Mouse (Mus musculus) ES-E14 (cell line): Measurements from ENCODE around the gene Ppp1r15a.

Source experiments
- CHD2 ChIP-seq: IDR thresholded peaks from 2 replicates; pipeline ENCODE4 v1.6.1; 2014; ENCODE audit warnings: mild to moderate bottlenecking, low read depth, low read length, inconsistent platforms
- HCFC1 ChIP-seq: IDR thresholded peaks from 2 replicates; pipeline ENCODE4 v1.6.1; 2012; ENCODE audit warnings: low read length, inconsistent platforms, borderline replicate concordance; ENCODE audit not compliant: insufficient read depth
- MAFK ChIP-seq: IDR thresholded peaks from 2 replicates; pipeline ENCODE4 v1.6.1; 2014; ENCODE audit warnings: mild to moderate bottlenecking, low read depth, low read length, inconsistent platforms; ENCODE audit not compliant: insufficient read depth
- ZC3H11A ChIP-seq: IDR thresholded peaks from 2 replicates; pipeline ENCODE4 v1.6.1; 2012; ENCODE audit warnings: low read depth, mild to moderate bottlenecking, inconsistent platforms, low read length, borderline replicate concordance
- ZNF384 ChIP-seq: IDR thresholded peaks from 2 replicates; pipeline ENCODE4 v1.6.1; 2012; ENCODE audit warnings: low read depth, low read length, inconsistent platforms

DNA sequence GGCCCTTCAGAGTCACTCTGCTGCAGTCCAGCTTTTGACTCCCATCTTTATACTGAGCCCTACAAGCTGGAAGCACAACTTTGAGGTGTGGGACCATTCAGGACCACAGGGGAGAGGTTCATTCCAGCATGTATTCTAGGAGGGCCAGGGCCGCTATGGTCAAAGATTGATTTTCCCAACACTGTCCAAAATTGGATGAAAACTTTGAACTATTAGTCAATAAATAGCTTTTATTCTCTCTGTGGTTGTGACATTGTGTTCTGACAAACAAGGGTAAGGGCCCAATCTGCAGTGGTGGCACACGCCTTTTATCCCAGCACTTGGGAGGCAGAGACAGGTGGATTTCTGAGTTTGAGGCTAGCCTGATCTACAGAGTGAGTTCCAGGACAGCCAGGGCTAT is 27.9 kb upstream of the Ppp1r15a start:
- TF ChIP-seq ZNF384 (no peak), HCFC1 (no peak), CHD2 (no peak), ZC3H11A (no peak), MAFK (no peak)
